Mouse (Mus musculus): ENCODE data around the gene 5530401A14Rik.

Gene 5530401A14Rik

DNA sequence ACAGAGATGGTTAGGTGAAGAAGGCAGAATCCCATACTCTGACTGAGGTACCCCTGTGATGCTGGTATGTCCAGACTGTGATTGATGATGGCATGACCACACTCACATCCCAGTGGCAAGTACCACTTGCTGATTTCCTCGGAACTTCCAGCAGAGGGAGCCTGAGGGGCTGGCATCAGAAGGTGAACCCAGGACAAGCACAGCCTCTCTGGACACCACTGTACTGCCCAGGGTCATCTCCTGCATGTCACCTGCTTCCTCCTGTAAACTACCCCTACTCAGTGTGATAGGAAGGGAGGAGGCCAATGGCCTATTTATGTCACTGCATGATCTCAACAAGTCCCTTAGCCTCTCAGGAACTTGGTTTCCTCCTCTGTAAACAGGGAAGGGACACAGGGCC lies 80.5 kb downstream of the 5530401A14Rik start:
- DNase-seq, result no peak

DNA sequence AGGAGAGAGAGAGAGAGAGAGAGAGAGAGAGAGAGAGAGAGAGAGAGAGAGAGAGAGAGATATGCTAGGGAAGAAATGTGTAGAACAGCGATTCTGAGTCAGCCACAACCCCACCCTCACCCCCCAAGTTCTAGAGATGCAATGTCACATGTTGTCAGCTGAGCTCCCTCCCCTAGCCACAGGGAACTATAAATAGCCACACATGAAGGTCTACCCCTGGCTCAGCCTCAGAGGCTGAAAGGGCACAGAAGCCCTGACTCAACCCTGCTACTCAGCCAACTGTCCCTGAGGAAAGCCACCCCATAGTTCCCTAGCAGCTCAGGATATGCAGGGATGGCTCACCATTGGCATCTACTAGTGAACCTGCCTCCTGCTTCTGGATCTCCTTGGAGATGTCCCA lies 81.7 kb downstream of the 5530401A14Rik start:
- no peak for DNase-seq
